Mouse (Mus musculus): ENCODE measurements around the gene Emid1. TPM values are rescaled to one million over a fixed set of nuclear protein-coding genes. Genes with fewer than 3 reads are reported as not detected.

Emid1 gene
- polyA plus RNA-seq, 1 experiment from 2014 or later = 13.0 TPM

DNA sequence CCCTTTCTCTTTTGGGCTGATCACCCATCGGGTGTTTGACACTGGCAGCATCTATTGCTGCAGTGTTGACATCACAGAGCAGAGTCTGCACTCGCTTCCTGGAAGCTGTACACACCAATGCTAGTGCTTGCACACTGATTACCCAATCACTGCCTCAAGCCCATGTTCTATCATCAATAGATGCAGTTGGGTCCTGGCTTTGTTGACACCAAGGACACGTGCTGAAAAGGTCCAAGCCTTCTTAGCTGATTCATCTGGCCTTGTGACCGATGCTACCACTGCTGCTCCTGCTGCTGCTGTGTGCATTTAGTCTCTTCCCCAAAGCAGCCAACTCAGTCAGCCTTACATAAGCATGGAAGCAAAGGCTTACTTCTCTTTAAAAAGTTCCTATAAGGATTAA, 36.1 kb upstream of the Emid1 start:
- WGBS = 90% methylated on average over 4 of the region's 4 CpGs
- H3K27ac ChIP-seq (ENCODE audit: low read depth, low read length) = no peak overlapping the region
- H3K36me3 ChIP-seq (ENCODE audit: control insufficient read depth, insufficient read depth, low read length) = 0 out of 2 replicates have a peak, but pooled peaks cover under 1% of the 10 kb centered on the region

GRCm38 (mm10) chr11:5184832-5185231, 32.8 kb upstream of the Emid1 start:
- no peaks in the 10 kb centered on the region for H3K9me3 ChIP-seq (replicated peaks; ENCODE audit: control insufficient read depth, low read length)
- no peaks in the 10 kb centered on the region for H3K4me1 ChIP-seq (ENCODE audit: control insufficient read depth, insufficient read depth, low read length)
- ATAC-seq (no peak), DNase-seq (ENCODE audit: low spot score) (no peak)
- H3K4me3 ChIP-seq (ENCODE audit: low read depth, low read length) = no peak overlapping the region
- H3K9ac ChIP-seq (ENCODE audit: low read length) = no peak overlapping the region
- H3K27me3 ChIP-seq (replicated peaks; ENCODE audit: control insufficient read depth, insufficient read depth, low read length) = no peaks in the 10 kb centered on the region
- H3K36me3 ChIP-seq (ENCODE audit: control insufficient read depth, insufficient read depth, low read length) = no peaks in the 10 kb centered on the region
- 76% methylated on average over 9 of the region's 9 CpGs for WGBS
- H3K27ac ChIP-seq (ENCODE audit: low read depth, low read length) = no peak overlapping the region
- H3K4me2 ChIP-seq (ENCODE audit: low read length) = no peak overlapping the region

More for the DNA sequence above, 36.1 kb upstream of the Emid1 start:
- Histone ChIP-seq H3K27me3 (replicated peaks; ENCODE audit: control insufficient read depth, insufficient read depth, low read length) (no peaks in the 10 kb centered on the region), H3K4me3 (ENCODE audit: low read depth, low read length) (no peak overlapping the region), H3K9ac (ENCODE audit: low read length) (no peak overlapping the region), H3K4me1 (ENCODE audit: control insufficient read depth, insufficient read depth, low read length) (no peaks in the 10 kb centered on the region), H3K4me2 (ENCODE audit: low read length) (no peak overlapping the region), H3K9me3 (replicated peaks; ENCODE audit: control insufficient read depth, low read length) (no peaks in the 10 kb centered on the region)
- DNase-seq (ENCODE audit: low spot score) = no peak
- ATAC-seq = no peak

- no peaks in the 10 kb centered on the region for H3K9me3 ChIP-seq (replicated peaks; ENCODE audit: control insufficient read depth, low read length)
- ATAC-seq (peak; percentile 54), DNase-seq (ENCODE audit: low spot score) (no peak)
- H3K4me2 ChIP-seq (ENCODE audit: low read length) = no peak overlapping the region
- 19% methylated on average over 9 of the region's 9 CpGs for WGBS
- no peak overlapping the region for H3K4me3 ChIP-seq (ENCODE audit: low read depth, low read length)
- no peaks in the 10 kb centered on the region for H3K27me3 ChIP-seq (replicated peaks; ENCODE audit: control insufficient read depth, insufficient read depth, low read length)
- H3K27ac ChIP-seq (ENCODE audit: low read depth, low read length) = no peak overlapping the region
- no peaks in the 10 kb centered on the region for H3K4me1 ChIP-seq (ENCODE audit: control insufficient read depth, insufficient read depth, low read length)
- H3K36me3 ChIP-seq (ENCODE audit: control insufficient read depth, insufficient read depth, low read length) = no peaks in the 10 kb centered on the region
- H3K9ac ChIP-seq (ENCODE audit: low read length) = no peak overlapping the region
Measured at GRCm38 (mm10) chr11:5184250-5184649, 32.2 kb upstream of the Emid1 start.

GRCm38 (mm10) chr11:5182870-5183269, 30.8 kb upstream of the Emid1 start:
- no peak for ATAC-seq
- DNase-seq (ENCODE audit: low spot score) = no peak
- H3K4me3 ChIP-seq (ENCODE audit: low read depth, low read length) = no peak overlapping the region
- no peak overlapping the region for H3K27ac ChIP-seq (ENCODE audit: low read depth, low read length)
- no peaks in the 10 kb centered on the region for H3K27me3 ChIP-seq (replicated peaks; ENCODE audit: control insufficient read depth, insufficient read depth, low read length)
- 74% methylated on average over 4 of the region's 4 CpGs for WGBS
- no peaks in the 10 kb centered on the region for H3K9me3 ChIP-seq (replicated peaks; ENCODE audit: control insufficient read depth, low read length)
- no peak overlapping the region for H3K9ac ChIP-seq (ENCODE audit: low read length)
- no peaks in the 10 kb centered on the region for H3K36me3 ChIP-seq (ENCODE audit: control insufficient read depth, insufficient read depth, low read length)
- H3K4me2 ChIP-seq (ENCODE audit: low read length) = no peak overlapping the region
- no peaks in the 10 kb centered on the region for H3K4me1 ChIP-seq (ENCODE audit: control insufficient read depth, insufficient read depth, low read length)

DNA sequence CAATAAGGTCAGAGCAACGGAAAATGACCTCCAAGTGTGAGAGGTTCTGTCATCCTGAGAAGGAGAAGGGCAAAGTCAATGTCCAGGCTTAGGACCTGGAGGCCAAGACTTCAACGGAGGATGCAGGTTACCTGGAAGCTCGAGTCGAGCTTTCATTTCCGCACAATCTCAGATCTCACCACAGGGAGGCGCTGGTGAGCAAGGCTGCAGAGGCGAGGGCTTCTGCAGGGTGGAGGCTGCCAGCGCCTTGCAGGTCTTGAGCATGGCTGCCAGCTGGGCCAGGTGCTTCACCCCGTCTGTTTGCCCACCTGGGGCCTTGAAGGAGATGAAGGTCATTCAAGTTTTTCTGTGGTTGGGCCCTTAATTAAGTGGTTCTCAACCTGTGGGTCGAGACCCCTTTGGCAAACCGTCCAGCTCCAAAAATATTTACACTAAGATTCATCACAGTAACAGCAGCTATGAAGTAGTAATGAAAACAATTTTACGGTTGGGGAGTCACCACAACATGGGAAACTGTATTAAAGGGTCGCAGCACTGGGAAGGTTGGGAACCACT, 29.9 kb upstream of the Emid1 start:
- Histone ChIP-seq H3K9me3 (replicated peaks; ENCODE audit: control insufficient read depth, low read length) (no peaks in the 10 kb centered on the region), H3K27me3 (replicated peaks; ENCODE audit: control insufficient read depth, insufficient read depth, low read length) (no peaks in the 10 kb centered on the region), H3K27ac (ENCODE audit: low read depth, low read length) (no peak overlapping the region), H3K4me3 (ENCODE audit: low read depth, low read length) (no peak overlapping the region), H3K4me2 (ENCODE audit: low read length) (no peak overlapping the region), H3K4me1 (ENCODE audit: control insufficient read depth, insufficient read depth, low read length) (no peaks in the 10 kb centered on the region), H3K9ac (ENCODE audit: low read length) (no peak overlapping the region), H3K36me3 (ENCODE audit: control insufficient read depth, insufficient read depth, low read length) (no peaks in the 10 kb centered on the region)
- ATAC-seq (peak; percentile 46; the same call in 1 of the 2 replicates), DNase-seq (ENCODE audit: low spot score) (peak; percentile 75)
- 19% methylated on average over 13 of the region's 13 CpGs for WGBS

DNA sequence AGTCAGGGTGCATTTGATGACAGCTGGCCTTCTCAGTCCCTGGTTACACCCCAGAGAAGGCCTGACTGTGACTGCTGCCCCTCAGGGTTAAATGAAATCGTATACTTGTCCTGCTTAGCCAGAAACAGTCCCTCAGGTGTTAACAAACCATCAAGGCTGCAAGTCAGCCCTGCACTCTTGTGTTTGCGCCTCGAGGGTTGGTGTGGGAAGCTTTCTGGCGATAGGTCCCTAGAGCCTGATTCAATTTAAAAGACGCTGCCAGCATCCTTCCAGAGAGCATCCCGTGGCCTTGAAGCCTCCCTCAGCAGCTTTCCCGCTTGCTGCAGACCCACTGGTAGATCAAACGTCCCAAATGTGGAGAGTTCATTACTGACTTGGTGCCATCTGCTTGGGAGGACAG, 27.3 kb upstream of the Emid1 start:
- Histone ChIP-seq H3K4me1 (ENCODE audit: control insufficient read depth, insufficient read depth, low read length) (no peaks in the 10 kb centered on the region), H3K4me2 (ENCODE audit: low read length) (no peak overlapping the region), H3K27ac (ENCODE audit: low read depth, low read length) (no peak overlapping the region), H3K4me3 (ENCODE audit: low read depth, low read length) (no peak overlapping the region), H3K36me3 (ENCODE audit: control insufficient read depth, insufficient read depth, low read length) (no peaks in the 10 kb centered on the region), H3K9ac (ENCODE audit: low read length) (no peak overlapping the region), H3K9me3 (replicated peaks; ENCODE audit: control insufficient read depth, low read length) (no peaks in the 10 kb centered on the region), H3K27me3 (replicated peaks; ENCODE audit: control insufficient read depth, insufficient read depth, low read length) (no peaks in the 10 kb centered on the region)
- no peak for ATAC-seq
- WGBS = 50% methylated on average over 8 of the region's 8 CpGs
- no peak for DNase-seq (ENCODE audit: low spot score)

GRCm38 (mm10) chr11:5177171-5177570, 25.1 kb upstream of the Emid1 start:
- no peaks in the 10 kb centered on the region for H3K9me3 ChIP-seq (replicated peaks; ENCODE audit: control insufficient read depth, low read length)
- no peak for ATAC-seq
- H3K36me3 ChIP-seq (ENCODE audit: control insufficient read depth, insufficient read depth, low read length) = no peaks in the 10 kb centered on the region
- no peak for DNase-seq (ENCODE audit: low spot score)
- H3K27me3 ChIP-seq (replicated peaks; ENCODE audit: control insufficient read depth, insufficient read depth, low read length) = no peaks in the 10 kb centered on the region
- WGBS = 90% methylated on average over 12 of the region's 12 CpGs
- H3K27ac ChIP-seq (ENCODE audit: low read depth, low read length) = no peak overlapping the region
- H3K4me2 ChIP-seq (ENCODE audit: low read length) = no peak overlapping the region
- H3K4me3 ChIP-seq (ENCODE audit: low read depth, low read length) = no peak overlapping the region
- no peaks in the 10 kb centered on the region; the same call in 1 of the 2 replicates for H3K4me1 ChIP-seq (ENCODE audit: control insufficient read depth, insufficient read depth, low read length)
- H3K9ac ChIP-seq (ENCODE audit: low read length) = no peak overlapping the region

DNA sequence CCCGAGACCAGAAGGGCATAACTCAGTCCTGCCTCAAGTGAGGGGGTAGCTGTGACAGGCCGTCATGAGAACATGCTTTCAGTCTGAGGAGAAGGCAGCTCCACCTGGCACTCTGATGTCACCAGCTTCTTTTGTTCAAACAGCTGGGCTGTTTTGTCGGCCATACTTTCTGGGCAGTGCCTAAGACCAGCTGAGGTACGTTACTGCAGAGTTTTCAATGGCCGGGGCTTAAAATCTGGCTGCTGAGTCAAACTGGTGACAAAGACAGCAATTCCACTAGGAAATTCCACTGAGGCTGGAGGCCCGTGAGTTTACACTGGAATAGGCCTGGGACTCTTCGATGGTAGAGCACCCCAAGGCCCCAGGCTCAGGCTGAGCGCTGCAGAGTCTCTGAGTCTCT, 24.6 kb upstream of the Emid1 start:
- Histone ChIP-seq H3K9me3 (replicated peaks; ENCODE audit: control insufficient read depth, low read length) (no peaks in the 10 kb centered on the region), H3K9ac (ENCODE audit: low read length) (no peak overlapping the region), H3K27me3 (replicated peaks; ENCODE audit: control insufficient read depth, insufficient read depth, low read length) (no peaks in the 10 kb centered on the region), H3K27ac (ENCODE audit: low read depth, low read length) (no peak overlapping the region), H3K36me3 (ENCODE audit: control insufficient read depth, insufficient read depth, low read length) (no peaks in the 10 kb centered on the region), H3K4me2 (ENCODE audit: low read length) (no peak overlapping the region), H3K4me3 (ENCODE audit: low read depth, low read length) (no peak overlapping the region), H3K4me1 (ENCODE audit: control insufficient read depth, insufficient read depth, low read length) (no peaks in the 10 kb centered on the region; the same call in 1 of the 2 replicates)
- ATAC-seq = no peak
- 70% methylated on average over 8 of the region's 8 CpGs for WGBS
- DNase-seq (ENCODE audit: low spot score) = no peak

- Histone ChIP-seq H3K9ac (ENCODE audit: low read length) (no peak overlapping the region), H3K36me3 (ENCODE audit: control insufficient read depth, insufficient read depth, low read length) (no peaks in the 10 kb centered on the region), H3K27me3 (replicated peaks; ENCODE audit: control insufficient read depth, insufficient read depth, low read length) (no peaks in the 10 kb centered on the region), H3K4me3 (ENCODE audit: low read depth, low read length) (no peak overlapping the region), H3K27ac (ENCODE audit: low read depth, low read length) (no peak overlapping the region), H3K9me3 (replicated peaks; ENCODE audit: control insufficient read depth, low read length) (no peaks in the 10 kb centered on the region), H3K4me2 (ENCODE audit: low read length) (no peak overlapping the region), H3K4me1 (ENCODE audit: control insufficient read depth, insufficient read depth, low read length) (no peaks in the 10 kb centered on the region; the same call in 1 of the 2 replicates)
- WGBS = 100% methylated on average over 2 of the region's 2 CpGs
- no peak for DNase-seq (ENCODE audit: low spot score)
- ATAC-seq = no peak
Measured at GRCm38 (mm10) chr11:5175866-5176265, 23.8 kb upstream of the Emid1 start.
